Mouse (Mus musculus) heart, embryonic 13.5 days (tissue): ENCODE measurements around the gene Cpne1. TPM values are rescaled to one million over a fixed set of nuclear protein-coding genes. Genes with fewer than 3 reads are reported as not detected.

Source experiments
- ATAC-seq: fragments of 200-750 bp; cut with Nextera tagmentation; 2 replicates; pipeline ENCODE4 v1.8.0; 2017; ENCODE audit warnings: moderate TSS enrichment; ENCODE audit not compliant: insufficient number of reproducible peaks, low FRiP score, low TSS enrichment; ENCODE audit errors: extremely low read depth
- H3K27ac ChIP-seq: fragments of 300-500 bp; sonication (generic); replicated peaks from 2 replicates; pipeline ENCODE4 v1.5.1; 2015; ENCODE audit warnings: moderate library complexity, mild to moderate bottlenecking, inconsistent platforms
- H3K27me3 ChIP-seq: fragments of 300-500 bp; sonication (generic); replicated peaks from 2 replicates; pipeline ENCODE4 v1.6.1; 2015; ENCODE audit warnings: mild to moderate bottlenecking, inconsistent platforms
- H3K36me3 ChIP-seq: fragments of 300-500 bp; sonication (generic); 2 replicates; pipeline ENCODE4 v1.6.1; 2015; ENCODE audit warnings: mild to moderate bottlenecking, inconsistent platforms
- H3K4me1 ChIP-seq: fragments of 300-500 bp; sonication (generic); 2 replicates; pipeline ENCODE4 v1.6.1; 2015; ENCODE audit warnings: inconsistent platforms
- H3K4me2 ChIP-seq: fragments of 300-500 bp; sonication (generic); 2 replicates; pipeline ENCODE4 v1.6.1; 2015; ENCODE audit warnings: inconsistent platforms, mild to moderate bottlenecking, moderate library complexity
- H3K4me3 ChIP-seq: fragments of 300-500 bp; sonication (generic); 2 replicates; pipeline ENCODE4 v1.5.1; 2015; ENCODE audit warnings: moderate library complexity, mild to moderate bottlenecking, inconsistent platforms
- H3K9ac ChIP-seq: fragments of 300-500 bp; sonication (generic); 2 replicates; pipeline ENCODE4 v1.6.1; 2015; ENCODE audit warnings: inconsistent platforms, mild to moderate bottlenecking, moderate library complexity
- H3K9me3 ChIP-seq: fragments of 300-500 bp; sonication (generic); 2 replicates; pipeline ENCODE4 v1.6.1; 2016; ENCODE audit warnings: inconsistent platforms
- WGBS: fragments of 180-500 bp; shearing (Covaris S2); methylation state at CpG from one replicate; pipeline ENCODE4 v1.1.7; 2015; ENCODE audit warnings: mixed read lengths; 5-methylcytosine and 5-hydroxymethylcytosine counted together
- polyA plus RNA-seq: library from polyadenylated mRNA; unstranded; fragments of >200 nt; fragmentation: Nextera tagmentation; extraction: Ambion mirVana; gene quantifications from 2 replicates; pipeline ENCODE4 v1.2.1, GENCODE M21; 2015

Cpne1 gene
- polyA plus RNA-seq, 1 experiment from 2014 or later = 22.7 TPM

DNA sequence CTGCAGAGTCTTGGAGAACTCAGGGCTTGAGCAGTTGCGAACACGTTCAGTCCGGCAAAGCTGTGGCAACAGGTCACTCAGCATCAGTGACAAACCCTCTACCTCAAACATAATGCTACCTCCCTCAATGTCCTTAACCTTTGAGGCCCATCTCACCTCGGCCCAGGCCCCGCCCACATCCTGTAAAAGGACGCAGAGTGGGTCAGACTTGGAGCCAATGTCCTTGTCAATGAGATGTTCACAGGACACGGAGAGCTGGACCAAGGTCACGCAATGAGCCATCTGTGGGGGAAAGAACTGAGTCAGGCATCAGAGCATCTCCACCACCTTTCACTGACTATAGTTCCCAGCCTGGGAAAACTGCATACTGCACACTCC lies 32.6 kb downstream of the Cpne1 start:
- Histone ChIP-seq H3K9ac (no peak overlapping the region), H3K27ac (peak overlapping the region; percentile 24; the same call in 1 of the 2 replicates), H3K9me3 (no peaks in the 10 kb centered on the region), H3K4me1 (peaks cover 43% of the 10 kb centered on the region), H3K4me2 (no peak overlapping the region), H3K4me3 (no peak overlapping the region), H3K27me3 (no peaks in the 10 kb centered on the region), H3K36me3 (peaks cover 49% of the 10 kb centered on the region)
- WGBS = 74% methylated on average over 8 of the region's 8 CpGs
- no peak for ATAC-seq

- Histone ChIP-seq H3K4me2 (no peak overlapping the region), H3K9me3 (no peaks in the 10 kb centered on the region), H3K27ac (no peak overlapping the region), H3K4me3 (no peak overlapping the region), H3K27me3 (no peaks in the 10 kb centered on the region), H3K36me3 (peaks cover 55% of the 10 kb centered on the region), H3K4me1 (peaks cover 43% of the 10 kb centered on the region), H3K9ac (no peak overlapping the region)
- 86% methylated on average over 16 of the region's 16 CpGs for WGBS
- no peak for ATAC-seq
These were observed 33.2 kb downstream of the Cpne1 start for GRCm38 (mm10) chr2:156078421-156079182.

GRCm38 (mm10) chr2:156077461-156077860 lies 34.3 kb downstream of the Cpne1 start:
- Histone ChIP-seq H3K36me3 (peaks cover 66% of the 10 kb centered on the region), H3K9me3 (no peaks in the 10 kb centered on the region), H3K27me3 (no peaks in the 10 kb centered on the region), H3K4me1 (peaks cover 33% of the 10 kb centered on the region), H3K4me2 (no peak overlapping the region), H3K9ac (no peak overlapping the region), H3K4me3 (no peak overlapping the region), H3K27ac (no peak overlapping the region)
- no peak for ATAC-seq
- WGBS = 84% methylated on average over 7 of the region's 7 CpGs

GRCm38 (mm10) chr2:156073725-156074124 lies 38.0 kb downstream of the Cpne1 start:
- Histone ChIP-seq H3K4me1 (no peaks in the 10 kb centered on the region), H3K27me3 (no peaks in the 10 kb centered on the region), H3K4me3 (no peak overlapping the region), H3K4me2 (no peak overlapping the region), H3K36me3 (peaks cover 99% of the 10 kb centered on the region), H3K27ac (no peak overlapping the region), H3K9me3 (no peaks in the 10 kb centered on the region), H3K9ac (no peak overlapping the region)
- 91% methylated on average over 15 of the region's 15 CpGs for WGBS
- no peak for ATAC-seq

DNA sequence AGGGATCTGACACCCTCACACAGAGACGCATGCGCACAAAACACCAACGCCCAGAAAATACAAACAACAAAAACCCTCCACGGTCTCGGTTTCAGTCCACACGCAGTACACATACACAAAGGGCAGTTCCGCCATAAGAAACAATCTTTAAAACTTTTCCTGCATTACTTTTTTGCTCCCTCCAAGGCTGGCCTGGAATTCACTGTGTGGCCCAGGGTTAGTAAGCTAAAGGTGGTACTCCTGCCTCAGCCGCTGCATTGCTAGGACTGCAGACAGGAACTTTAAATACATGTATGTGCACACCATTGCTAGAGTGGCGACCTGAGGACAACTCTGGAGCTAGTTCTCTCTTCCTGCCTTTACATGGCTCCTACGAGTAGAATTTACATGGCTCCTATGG lies 40.5 kb downstream of the Cpne1 start:
- Histone ChIP-seq H3K4me3 (no peak overlapping the region), H3K4me2 (no peak overlapping the region), H3K4me1 (peaks cover 4% of the 10 kb centered on the region), H3K9me3 (no peaks in the 10 kb centered on the region), H3K36me3 (peaks cover 83% of the 10 kb centered on the region), H3K9ac (no peak overlapping the region), H3K27ac (no peak overlapping the region), H3K27me3 (no peaks in the 10 kb centered on the region)
- ATAC-seq = no peak
- 95% methylated on average over 10 of the region's 10 CpGs for WGBS

- Histone ChIP-seq H3K4me3 (no peak overlapping the region), H3K9ac (no peak overlapping the region), H3K36me3 (peaks cover 50% of the 10 kb centered on the region), H3K4me1 (peaks cover 13% of the 10 kb centered on the region), H3K27ac (no peak overlapping the region), H3K4me2 (no peak overlapping the region), H3K27me3 (no peaks in the 10 kb centered on the region), H3K9me3 (no peaks in the 10 kb centered on the region)
- whole genome bisulfite sequencing = 86% methylated on average over 10 of the region's 10 CpGs
- ATAC-seq = no peak
These were observed 43.8 kb downstream of the Cpne1 start for GRCm38 (mm10) chr2:156067916-156068315.

GRCm38 (mm10) chr2:156066126-156066525 lies 45.6 kb downstream of the Cpne1 start:
- WGBS = 33% methylated on average over 10 of the region's 10 CpGs
- Histone ChIP-seq H3K4me2 (peak overlapping the region; percentile 95), H3K4me1 (peaks cover 13% of the 10 kb centered on the region), H3K9ac (peak overlapping the region; percentile 86), H3K4me3 (peak overlapping the region; percentile 74), H3K27ac (no peak overlapping the region), H3K36me3 (peaks cover 33% of the 10 kb centered on the region), H3K9me3 (no peaks in the 10 kb centered on the region), H3K27me3 (no peaks in the 10 kb centered on the region)
- ATAC-seq = 0 out of 2 replicates have a peak, but pooled peaks have one; percentile 7

DNA sequence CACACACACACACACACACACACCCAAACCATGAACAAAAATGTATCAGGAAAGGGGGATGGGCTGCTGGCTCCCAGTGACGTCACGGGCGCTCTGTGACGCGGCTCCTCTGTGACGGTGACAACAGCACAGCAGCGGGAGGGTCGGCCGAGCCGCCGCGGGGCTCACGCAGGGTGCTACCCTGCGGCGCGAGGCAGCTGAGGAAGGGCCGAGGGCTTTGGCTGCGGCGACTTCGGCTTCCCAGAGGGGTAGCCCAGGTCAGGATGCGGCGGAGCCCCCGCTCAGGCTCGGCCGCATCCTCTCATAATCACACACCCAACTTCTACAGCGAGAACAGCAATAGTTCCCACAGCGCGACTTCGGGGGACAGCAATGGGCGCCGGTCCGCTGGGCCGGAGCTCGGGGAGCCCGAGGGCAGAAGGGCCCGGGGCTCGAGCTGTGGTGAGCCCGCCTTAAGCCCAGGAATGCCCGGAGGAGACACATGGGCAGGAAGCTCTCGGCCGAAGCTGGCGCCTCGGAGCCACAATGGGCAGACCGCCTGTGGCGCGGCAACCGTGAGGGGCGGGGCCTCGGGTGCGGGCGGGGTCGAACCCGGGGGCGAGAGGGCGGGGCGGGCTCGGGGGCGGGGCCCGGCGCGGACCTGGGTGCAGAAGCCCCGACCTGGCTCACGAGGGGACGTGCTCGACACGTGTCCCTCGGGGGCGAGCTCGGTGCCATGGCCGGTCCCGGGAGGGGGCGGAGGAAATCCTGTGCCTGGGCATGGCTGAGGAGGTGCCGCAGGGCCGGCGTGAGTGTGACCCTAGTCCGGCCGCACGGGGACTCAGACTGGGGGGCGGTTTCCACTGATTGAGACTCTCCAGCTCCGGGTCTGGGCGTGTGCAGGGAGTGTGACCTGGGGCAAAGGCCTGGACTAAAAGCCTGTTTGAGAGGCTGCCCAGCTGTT lies 46.4 kb downstream of the Cpne1 start, which contains the start of gene Spag4:
Gene Spag4, plus strand, starts transcription at position 77 of the 943 bp plus-strand sequence.
- H3K9ac ChIP-seq = peak within 1 kb of the TSS; percentile 86
- H3K27me3 ChIP-seq = no peaks in the 10 kb centered on the region
- ATAC-seq = peak; percentile 79
- under 1% methylated on average over 78 of the region's 81 CpGs for WGBS
- peak within 1 kb of the TSS; percentile 95 for H3K4me2 ChIP-seq
- peaks cover 13% of the 10 kb centered on the region for H3K4me1 ChIP-seq
- peak within 1 kb of the TSS; percentile 74 for H3K4me3 ChIP-seq
- H3K9me3 ChIP-seq = no peaks in the 10 kb centered on the region
- H3K27ac ChIP-seq = peak within 1 kb of the TSS; percentile 78
- peaks cover 25% of the 10 kb centered on the region for H3K36me3 ChIP-seq

DNA sequence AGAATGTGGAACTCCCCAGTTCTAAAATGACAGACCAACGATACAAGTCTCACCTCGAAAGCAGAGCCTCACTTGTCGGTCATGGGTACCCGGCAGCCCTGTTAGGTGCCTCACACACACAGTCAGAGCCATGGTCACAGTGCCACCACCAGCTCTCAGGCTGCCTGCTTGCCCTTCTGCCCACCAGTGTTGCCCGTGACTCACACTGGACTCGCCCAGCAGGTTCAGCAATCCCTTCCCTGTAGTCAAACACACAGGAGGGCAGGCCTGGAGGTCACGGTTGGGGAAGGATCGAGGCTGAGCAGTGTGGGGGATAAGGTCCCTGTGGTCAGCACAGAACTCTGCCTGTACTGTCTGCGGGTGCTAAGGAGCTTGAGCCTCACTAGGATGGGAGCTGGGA lies 58.9 kb downstream of the Cpne1 start, which contains the start of gene Fer1l4:
Gene Fer1l4, minus strand, starts transcription at position 132 of the 400 bp plus-strand sequence.
- Histone ChIP-seq H3K9ac (no peak within 1 kb of the TSS), H3K9me3 (no peaks in the 10 kb centered on the region), H3K4me2 (no peak within 1 kb of the TSS), H3K36me3 (no peaks in the 10 kb centered on the region), H3K4me3 (no peak within 1 kb of the TSS), H3K27me3 (peaks cover 38% of the 10 kb centered on the region), H3K27ac (no peak within 1 kb of the TSS), H3K4me1 (no peaks in the 10 kb centered on the region; the same call in 1 of the 2 replicates)
- WGBS = 78% methylated on average over 9 of the region's 9 CpGs
- ATAC-seq = no peak

- no peak for ATAC-seq
- Histone ChIP-seq H3K9me3 (no peaks in the 10 kb centered on the region), H3K4me2 (peak overlapping the region; percentile 48), H3K9ac (no peak overlapping the region), H3K4me1 (no peaks in the 10 kb centered on the region; the same call in 1 of the 2 replicates), H3K4me3 (peak overlapping the region; percentile 8; the same call in 1 of the 2 replicates), H3K27ac (no peak overlapping the region), H3K36me3 (no peaks in the 10 kb centered on the region), H3K27me3 (peaks cover 65% of the 10 kb centered on the region)
- WGBS = 5% methylated on average over 19 of the region's 19 CpGs
These were observed 63.8 kb downstream of the Cpne1 start for GRCm38 (mm10) chr2:156047929-156048328.

DNA sequence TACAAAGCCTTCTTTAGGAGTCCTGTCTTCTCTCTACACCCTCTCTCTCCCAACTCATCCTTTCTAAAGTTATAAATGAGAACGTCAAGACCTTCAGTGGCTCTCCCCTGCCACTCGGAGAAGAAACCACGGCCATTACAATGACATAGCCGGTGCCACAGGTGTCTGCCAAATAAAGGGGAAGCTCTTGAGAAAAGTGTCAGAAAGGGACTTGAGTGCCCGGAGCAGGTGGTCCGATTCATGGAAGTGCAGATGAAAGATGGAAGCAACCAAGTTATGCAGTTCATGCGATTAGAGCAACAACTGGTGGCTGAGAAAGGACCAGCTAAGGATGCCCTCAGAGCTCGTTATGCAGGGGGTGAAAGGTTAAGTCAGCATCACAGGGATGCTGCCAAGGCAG lies 68.9 kb downstream of the Cpne1 start:
- Histone ChIP-seq H3K9me3 (no peaks in the 10 kb centered on the region), H3K9ac (no peak overlapping the region), H3K4me3 (no peak overlapping the region), H3K4me2 (no peak overlapping the region), H3K36me3 (no peaks in the 10 kb centered on the region), H3K27me3 (peaks cover 28% of the 10 kb centered on the region), H3K27ac (no peak overlapping the region), H3K4me1 (no peaks in the 10 kb centered on the region; the same call in 1 of the 2 replicates)
- ATAC-seq = no peak
- 80% methylated on average over 8 of the region's 8 CpGs for WGBS
